In genomic region chr14:54479451-54479920, GRCm38 (mm10) we compare ENCODE assay signal across 8 mouse cellular contexts. TPM values are rescaled to one million over a fixed set of nuclear protein-coding genes. Genes with fewer than 3 reads are reported as not detected.
DNase-seq lines count a peak whose midpoint lies in the region; ATAC-seq lines count a peak whose summit lies in the region.

No protein-coding gene starts in this region.

- H3K9me3 ChIP-seq in embryonic facial prominence, embryonic 10.5 days, result no peaks in the 10 kb centered on the region
- H3K9me3 ChIP-seq in liver, embryonic 15.5 days (replicated peaks), result no peaks in the 10 kb centered on the region
- no peaks in the 10 kb centered on the region for H3K9me3 ChIP-seq in neural tube, embryonic 15.5 days (replicated peaks)

- peaks cover 46% of the 10 kb centered on the region for H3K4me1 ChIP-seq in embryonic facial prominence, embryonic 10.5 days
- peaks cover 19% of the 10 kb centered on the region for H3K4me1 ChIP-seq in liver, embryonic 15.5 days (replicated peaks)
- peaks cover 46% of the 10 kb centered on the region for H3K4me1 ChIP-seq in neural tube, embryonic 15.5 days

- peaks cover 63% of the 10 kb centered on the region for H3K27me3 ChIP-seq in embryonic facial prominence, embryonic 10.5 days (replicated peaks; ENCODE audit: low read depth, poor library complexity, severe bottlenecking)
- H3K27me3 ChIP-seq in liver, embryonic 15.5 days, result peaks cover 73% of the 10 kb centered on the region
- H3K27me3 ChIP-seq in neural tube, embryonic 15.5 days (replicated peaks), result peaks cover 19% of the 10 kb centered on the region; the same call in 1 of the 2 replicates

- no peaks in the 10 kb centered on the region for H3K36me3 ChIP-seq in embryonic facial prominence, embryonic 10.5 days (replicated peaks)
- no peaks in the 10 kb centered on the region for H3K36me3 ChIP-seq in liver, embryonic 15.5 days (replicated peaks)
- no peaks in the 10 kb centered on the region for H3K36me3 ChIP-seq in neural tube, embryonic 15.5 days

- peak overlapping the region; percentile 60 for H3K4me3 ChIP-seq in embryonic facial prominence, embryonic 10.5 days
- peak overlapping the region; percentile 36 for H3K4me3 ChIP-seq in liver, embryonic 15.5 days (replicated peaks)
- peak overlapping the region; percentile 32 for H3K4me3 ChIP-seq in neural tube, embryonic 15.5 days (replicated peaks)

- peak overlapping the region; percentile 59 for H3K4me2 ChIP-seq in liver, embryonic 15.5 days
- peak overlapping the region; percentile 59 for H3K4me2 ChIP-seq in neural tube, embryonic 15.5 days

- WGBS in embryonic facial prominence, embryonic 10.5 days, result under 1% methylated on average over 40 of the region's 40 CpGs
- WGBS in liver, embryonic 15.5 days (ENCODE audit: insufficient replicate concordance), result 3% methylated on average over 40 of the region's 40 CpGs
- 3% methylated on average over 40 of the region's 40 CpGs for WGBS in neural tube, embryonic 15.5 days

- H3K9ac ChIP-seq in liver, embryonic 15.5 days, result peak overlapping the region; percentile 8; the same call in 1 of the 2 replicates
- peak overlapping the region; percentile 26; the same call in 1 of the 2 replicates for H3K9ac ChIP-seq in neural tube, embryonic 15.5 days (replicated peaks)

- intact Hi-C loops in left cerebral cortex, postnatal 14 days (cut with DNase I), result no loop called here

- peak; percentile 23 for DNase-seq in ovary, adult 18-20 months (ENCODE audit: low spot score)
- DNase-seq in ovary, postnatal 14 days (ENCODE audit: low spot score), result no peak
- DNase-seq in embryonic facial prominence, embryonic 10.5 days (ENCODE audit: low spot score), result peak; percentile 73
- peak; percentile 80 for DNase-seq in induced T-regulatory cell, adult 2 months (ENCODE audit: low read depth)
- DNase-seq in urinary bladder, postnatal 36 days (ENCODE audit: low spot score in 2 of 2), result no peak
- no peak for DNase-seq in left cerebral cortex, postnatal 14 days (ENCODE audit: low spot score in 2 of 2)

- H3K27ac ChIP-seq in embryonic facial prominence, embryonic 10.5 days (replicated peaks), result peak overlapping the region; percentile 64
- no peak overlapping the region for H3K27ac ChIP-seq in liver, embryonic 15.5 days (replicated peaks)
- H3K27ac ChIP-seq in neural tube, embryonic 15.5 days (replicated peaks), result no peak overlapping the region

- ATAC-seq in liver, embryonic 15.5 days (ENCODE audit: insufficient read depth), result no peak
- ATAC-seq in neural tube, embryonic 15.5 days (ENCODE audit: low FRiP score), result no peak

RNA-seq across cellular contexts. Expression of gene Rem2, which starts 3.6 kb away (rescaled TPM):
- polyA plus RNA-seq in embryonic facial prominence, embryonic 10.5 days (2016; fragmentation: Nextera tagmentation; extraction: Ambion mirVana), result 9.1 and 9.9 TPM in 2 replicates
- polyA plus RNA-seq in liver, embryonic 15.5 days (2015; fragmentation: Nextera tagmentation; extraction: Ambion mirVana), result 0.20 and 0.23 TPM in 2 replicates
- polyA plus RNA-seq in neural tube, embryonic 15.5 days (2015; fragmentation: Nextera tagmentation; extraction: Ambion mirVana), result 32.3 and 44.0 TPM in 2 replicates
- total RNA-seq in left cerebral cortex, postnatal 14 days (2021), result 1 to 10 TPM; 7.4 to 9.6 TPM

RNA-seq across cellular contexts. Expression of gene Lrp10, which starts 15.5 kb away (rescaled TPM):
- 23.2 and 23.4 TPM in 2 replicates for polyA plus RNA-seq in embryonic facial prominence, embryonic 10.5 days (2016; fragmentation: Nextera tagmentation; extraction: Ambion mirVana)
- 21.2 and 23.0 TPM in 2 replicates for polyA plus RNA-seq in liver, embryonic 15.5 days (2015; fragmentation: Nextera tagmentation; extraction: Ambion mirVana)
- polyA plus RNA-seq in neural tube, embryonic 15.5 days (2015; fragmentation: Nextera tagmentation; extraction: Ambion mirVana), result 31.8 and 33.7 TPM in 2 replicates
- 10 to 100 TPM; 23.2 to 31.3 TPM for total RNA-seq in left cerebral cortex, postnatal 14 days (2021)

RNA-seq across cellular contexts. Expression of gene Prmt5, which starts 37.8 kb away (rescaled TPM):
- 139 and 149 TPM in 2 replicates for polyA plus RNA-seq in embryonic facial prominence, embryonic 10.5 days (2016; fragmentation: Nextera tagmentation; extraction: Ambion mirVana)
- polyA plus RNA-seq in liver, embryonic 15.5 days (2015; fragmentation: Nextera tagmentation; extraction: Ambion mirVana), result 25.1 and 26.3 TPM in 2 replicates
- 92.3 and 93.9 TPM in 2 replicates for polyA plus RNA-seq in neural tube, embryonic 15.5 days (2015; fragmentation: Nextera tagmentation; extraction: Ambion mirVana)
- total RNA-seq in left cerebral cortex, postnatal 14 days (2021), result 10 to 100 TPM; 69.4 to 72.0 TPM

RNA-seq across cellular contexts. Expression of gene Mmp14, which starts 48.1 kb away (rescaled TPM):
- 62.7 and 69.5 TPM in 2 replicates for polyA plus RNA-seq in embryonic facial prominence, embryonic 10.5 days (2016; fragmentation: Nextera tagmentation; extraction: Ambion mirVana)
- 22.6 and 24.7 TPM in 2 replicates for polyA plus RNA-seq in liver, embryonic 15.5 days (2015; fragmentation: Nextera tagmentation; extraction: Ambion mirVana)
- polyA plus RNA-seq in neural tube, embryonic 15.5 days (2015; fragmentation: Nextera tagmentation; extraction: Ambion mirVana), result 40.7 and 60.5 TPM in 2 replicates
- total RNA-seq in left cerebral cortex, postnatal 14 days (2021), result 10 to 100 TPM; 19.0 to 22.0 TPM

RNA-seq across cellular contexts. Expression of gene Mrpl52, which starts 52.8 kb away (rescaled TPM):
- 201 and 207 TPM in 2 replicates for polyA plus RNA-seq in embryonic facial prominence, embryonic 10.5 days (2016; fragmentation: Nextera tagmentation; extraction: Ambion mirVana)
- 128 and 168 TPM in 2 replicates for polyA plus RNA-seq in liver, embryonic 15.5 days (2015; fragmentation: Nextera tagmentation; extraction: Ambion mirVana)
- polyA plus RNA-seq in neural tube, embryonic 15.5 days (2015; fragmentation: Nextera tagmentation; extraction: Ambion mirVana), result 236 and 303 TPM in 2 replicates
- 10 to 100 TPM; 79.5 to 91.5 TPM for total RNA-seq in left cerebral cortex, postnatal 14 days (2021)

Comparison
In these comparisons a context has a peak if more than half of its experiments do, and no peak if none do; other contexts are left out.
1. DNase-seq: peak in ovary, adult 18-20 months (single experiment), embryonic facial prominence, embryonic 10.5 days (single experiment) and induced T-regulatory cell, adult 2 months (single experiment); none in ovary, postnatal 14 days (single experiment), urinary bladder, postnatal 36 days (0 of 2) and left cerebral cortex, postnatal 14 days (0 of 2).
2. Peak in every context shown above with its lines, with median percentiles within 50 percentile points of each other: H3K4me3 ChIP-seq.